Mouse (Mus musculus): ENCODE results near the gene Ch25h.

Ch25h gene

DNA sequence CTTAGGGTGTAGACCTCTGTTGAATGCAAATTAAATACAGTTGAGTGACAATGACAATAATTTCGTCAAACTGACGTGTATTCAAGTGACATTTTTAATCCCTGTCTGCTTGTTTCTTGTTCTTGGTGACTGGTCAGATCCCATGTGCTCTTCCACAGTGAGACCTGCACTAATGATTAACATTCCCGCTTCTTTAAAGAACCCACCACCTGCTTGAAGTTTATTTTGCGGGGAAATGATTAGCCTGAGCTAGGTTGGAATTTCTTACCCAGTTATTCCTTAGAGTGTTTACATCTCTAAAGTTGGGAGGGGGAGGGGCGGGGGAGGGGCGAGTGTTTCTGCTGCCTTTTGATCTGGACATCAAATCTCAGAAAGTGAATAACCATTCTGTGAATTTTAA lies 6.7 kb downstream of the Ch25h start:
- DNase-seq (ENCODE audit: low spot score in 2 of 2), result no peak

DNA sequence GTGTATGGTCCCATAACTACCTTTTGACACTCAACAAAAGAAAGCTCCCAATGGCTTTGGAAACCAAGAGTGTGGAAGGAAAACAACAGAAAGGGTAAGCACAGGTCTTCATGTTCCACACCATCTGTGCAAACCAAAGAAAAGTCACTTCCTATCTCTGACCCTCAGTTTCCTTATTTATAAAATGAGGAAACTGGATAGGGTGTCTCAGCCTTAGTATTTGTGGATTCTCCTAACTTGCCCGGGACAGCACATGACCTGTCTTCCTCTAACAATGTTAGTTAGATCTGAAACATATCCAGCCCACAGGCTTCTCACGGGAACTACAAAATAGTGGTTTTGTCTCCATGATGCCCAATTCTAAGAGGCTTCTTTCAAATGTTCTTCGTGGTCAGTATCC lies 10.5 kb downstream of the Ch25h start:
- DNase-seq (ENCODE audit: low spot score in 2 of 2), result no peak

DNA sequence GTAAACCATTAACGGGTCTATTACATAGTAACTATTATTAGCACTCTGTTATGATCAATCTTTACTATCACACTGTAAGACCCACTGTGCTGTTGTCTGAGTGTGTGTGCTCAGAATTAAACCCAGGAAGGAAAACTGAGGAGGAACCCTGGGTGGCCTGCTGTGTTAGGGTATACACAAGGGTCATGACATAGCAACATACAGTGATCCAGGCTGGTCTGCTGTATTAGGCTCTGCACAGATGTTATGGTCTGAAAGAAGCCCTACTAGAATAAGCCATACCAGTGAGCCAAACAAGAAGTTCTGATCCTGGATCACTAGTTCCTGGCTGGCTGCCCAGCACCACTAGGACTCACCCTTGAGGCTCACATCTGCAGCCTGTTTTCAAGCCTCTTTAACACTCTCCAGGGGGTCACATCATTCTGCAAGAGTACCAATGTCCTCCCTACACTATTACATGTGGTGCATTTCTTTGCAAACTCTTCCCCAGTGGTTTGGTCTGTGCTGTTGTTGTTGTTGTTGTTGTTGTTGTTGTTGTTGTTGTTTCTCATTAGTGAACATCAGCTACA lies 13.4 kb downstream of the Ch25h start:
- DNase-seq (ENCODE audit: low spot score in 2 of 2), result no peak

DNA sequence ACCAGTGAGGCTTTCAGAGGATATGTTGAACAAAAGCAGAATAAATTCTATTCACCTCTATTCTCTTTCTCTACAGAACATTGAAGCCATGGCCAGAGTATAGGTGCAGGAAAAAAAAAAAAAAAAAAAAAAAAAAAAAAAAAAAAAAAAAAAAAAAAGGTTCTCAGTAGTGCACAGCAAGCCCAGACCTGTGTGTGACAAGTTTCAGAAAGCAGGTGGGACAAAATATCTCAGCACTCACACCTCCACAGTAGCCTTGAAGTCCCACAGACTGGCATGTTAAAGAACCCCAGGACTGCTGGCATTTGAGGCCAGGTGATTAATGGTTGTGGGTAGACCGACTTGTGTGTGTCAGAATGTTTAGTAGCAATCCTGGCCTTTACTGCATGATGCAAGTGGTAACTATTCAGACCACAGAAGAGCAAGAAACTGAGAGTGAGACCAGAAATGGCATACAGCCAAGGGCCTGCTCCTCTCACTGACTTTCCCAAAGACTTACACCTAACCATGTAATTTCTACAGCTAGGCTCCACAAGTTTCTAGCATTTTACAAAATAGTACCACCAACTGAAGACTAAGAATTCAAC lies 24.1 kb downstream of the Ch25h start:
- DNase-seq (ENCODE audit: low spot score in 2 of 2), result no peak

DNA sequence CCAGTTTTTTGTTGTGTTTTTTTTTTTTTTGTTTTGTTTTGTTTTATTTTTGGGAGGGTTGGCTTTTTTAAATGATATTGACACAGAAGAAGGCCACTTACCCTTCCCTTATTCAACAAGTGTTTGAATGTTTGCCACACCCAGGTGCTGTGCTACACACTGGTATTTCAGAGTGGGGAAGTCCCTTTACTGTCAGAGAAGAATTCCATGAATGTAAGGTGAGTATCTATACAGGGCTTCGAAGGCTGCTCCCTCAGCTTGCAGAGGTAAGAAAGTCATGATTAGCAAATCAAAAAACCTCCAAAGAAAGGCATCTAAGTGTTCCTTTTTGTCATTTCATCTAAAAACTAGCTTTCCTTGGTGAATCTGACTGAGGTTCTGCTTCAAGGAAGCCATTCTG lies 26.1 kb downstream of the Ch25h start:
- DNase-seq (ENCODE audit: low spot score in 2 of 2), result no peak

DNA sequence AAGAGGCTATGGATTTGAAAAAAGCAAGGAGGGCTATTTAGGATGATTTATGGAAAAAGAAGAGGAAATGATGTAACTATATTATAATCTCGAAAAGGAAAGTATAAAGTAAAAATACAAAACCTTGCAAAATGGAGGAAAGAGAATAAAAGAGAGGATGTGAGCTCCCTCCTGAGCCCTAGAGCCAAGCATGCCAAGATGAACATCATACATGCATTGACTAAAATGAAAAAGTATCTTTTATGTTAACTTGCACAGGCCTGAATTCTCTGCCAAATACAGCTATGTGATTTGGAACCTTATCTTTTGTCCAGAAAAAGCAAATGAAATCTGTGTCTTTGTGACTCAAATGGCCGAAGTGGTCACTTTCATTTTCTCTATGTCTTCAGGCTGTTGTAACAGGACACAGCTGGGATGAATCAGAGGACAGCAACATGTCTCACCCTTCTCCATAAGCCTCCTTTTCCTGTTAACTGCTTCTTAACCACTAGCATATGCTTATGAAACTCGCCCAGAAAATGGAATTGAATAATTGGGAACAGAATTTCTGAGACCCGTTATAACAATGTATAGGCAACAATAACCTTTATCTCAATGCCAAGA lies 29.5 kb downstream of the Ch25h start:
- DNase-seq (ENCODE audit: low spot score in 2 of 2), result no peak

DNA sequence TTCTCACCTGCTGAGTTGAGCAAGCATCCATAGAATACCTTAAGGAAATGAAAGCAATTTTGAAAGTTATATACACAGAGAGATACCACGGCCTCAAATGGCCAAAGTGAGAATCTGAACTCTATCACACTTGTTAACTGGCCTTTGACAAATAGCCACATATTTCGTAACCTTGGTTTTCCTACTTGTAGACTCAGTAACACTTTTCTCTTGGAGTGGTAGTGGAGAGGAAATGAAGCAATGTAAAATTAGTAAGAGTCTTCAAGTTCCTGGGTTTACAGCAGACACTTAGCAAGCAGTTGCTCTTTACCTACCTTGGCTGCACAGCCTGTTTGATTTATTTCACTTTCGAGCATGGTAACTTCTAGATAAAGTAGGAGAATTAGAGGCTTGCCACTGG lies 30.2 kb downstream of the Ch25h start:
- no peak for DNase-seq (ENCODE audit: low spot score in 2 of 2)

DNA sequence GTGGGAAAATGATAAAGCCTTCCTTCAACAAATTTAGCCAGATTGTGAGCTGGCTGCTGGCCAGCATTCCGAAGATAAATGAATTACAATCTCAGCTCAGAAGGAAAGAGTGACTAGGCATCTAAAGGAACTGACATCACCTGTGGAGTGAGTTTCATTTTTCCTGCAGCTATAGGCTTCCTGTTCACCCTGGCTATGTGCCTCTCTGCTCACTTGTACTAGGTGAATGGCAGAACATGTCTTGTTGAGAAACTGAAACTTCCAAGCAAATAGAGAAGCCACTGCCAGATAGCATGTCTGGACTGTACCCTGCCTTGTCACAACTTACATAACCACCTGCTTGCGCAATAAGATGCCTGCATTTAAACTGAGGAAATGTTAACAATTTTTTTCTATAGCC lies 33.0 kb downstream of the Ch25h start:
- no peak for DNase-seq (ENCODE audit: low spot score in 2 of 2)

DNA sequence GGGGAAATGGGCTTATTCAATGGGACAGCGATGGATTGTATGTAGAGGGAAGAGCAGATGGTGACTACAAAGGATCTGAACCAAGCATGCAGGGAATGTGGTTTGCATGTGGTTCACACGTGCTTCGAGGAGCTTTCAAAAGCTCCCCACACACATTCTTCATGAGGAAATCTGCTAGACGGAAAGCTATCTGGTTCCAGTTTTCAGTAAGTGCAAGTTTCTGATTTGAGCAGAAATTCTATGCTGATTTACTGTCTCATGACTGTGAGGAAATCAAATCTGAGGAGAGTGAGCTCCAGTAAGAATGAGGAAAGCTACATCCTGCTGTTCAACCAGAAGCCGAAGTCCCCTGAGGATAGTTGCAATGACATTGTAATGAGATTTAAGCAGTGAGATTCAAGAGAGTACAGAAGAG lies 39.8 kb downstream of the Ch25h start:
- no peak for DNase-seq (ENCODE audit: low spot score in 2 of 2)

DNA sequence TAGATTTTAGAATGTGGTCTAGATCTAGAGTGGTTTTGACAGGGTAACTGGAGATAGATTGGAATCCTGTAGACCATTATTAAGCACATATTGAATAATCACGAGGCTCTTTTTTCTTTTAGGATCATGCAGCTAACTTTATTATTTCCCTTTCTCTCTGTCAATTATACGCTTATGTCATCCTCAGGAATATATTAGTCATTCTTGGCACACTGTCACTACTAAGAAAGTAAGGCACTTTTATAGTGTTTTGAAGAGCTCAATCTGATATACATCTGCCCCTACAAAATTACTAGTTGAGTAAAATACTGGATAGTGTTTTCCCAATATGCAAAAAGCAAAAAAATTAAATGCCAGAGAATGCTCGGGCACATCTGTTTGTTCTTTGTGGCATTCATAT lies 43.6 kb downstream of the Ch25h start:
- DNase-seq (ENCODE audit: low spot score in 2 of 2), result no peak

DNA sequence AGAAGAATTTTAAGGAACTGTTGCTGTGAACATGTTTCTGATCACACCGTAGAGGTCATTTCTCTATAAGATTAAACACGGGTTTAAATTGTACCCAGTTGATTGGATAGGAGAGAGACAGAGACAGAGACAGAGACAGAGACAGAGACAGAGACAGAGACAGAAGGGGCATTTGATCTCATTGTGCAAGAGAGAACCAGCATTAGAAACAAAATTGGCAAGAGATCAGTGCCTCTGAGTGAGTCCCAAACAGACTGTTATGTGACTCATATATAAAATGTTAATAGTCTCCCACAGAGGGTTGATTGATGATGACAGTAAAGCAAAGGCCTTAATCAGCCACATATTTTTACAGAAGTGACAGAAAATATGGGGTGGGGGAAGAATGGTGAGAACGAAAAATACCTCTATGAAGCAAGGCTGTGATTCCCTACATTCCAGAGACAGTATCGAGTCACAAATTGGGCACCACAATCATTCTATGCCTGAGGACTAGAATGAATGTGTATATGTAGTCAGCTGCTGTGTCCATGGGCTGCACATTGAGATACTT lies 51.1 kb downstream of the Ch25h start:
- no peak for DNase-seq (ENCODE audit: low spot score in 2 of 2)

Measured in urinary bladder, postnatal 4 days (tissue).